Mouse (Mus musculus) midbrain, embryonic 12.5 days (tissue): ENCODE measurements around the gene Cox11. TPM values are rescaled to one million over a fixed set of nuclear protein-coding genes. Genes with fewer than 3 reads are reported as not detected.

Experiments used
- ATAC-seq: fragments of 200-750 bp; cut with Nextera tagmentation; 2 replicates; pipeline ENCODE4 v1.8.0; 2017; ENCODE audit warnings: low read depth, moderate TSS enrichment, moderate library complexity; ENCODE audit not compliant: low FRiP score
- H3K27ac ChIP-seq: fragments of 300-500 bp; sonication (generic); replicated peaks from 2 replicates; pipeline ENCODE4 v1.5.1; 2016; ENCODE audit warnings: mild to moderate bottlenecking
- H3K27me3 ChIP-seq: fragments of 300-500 bp; sonication (generic); 2 replicates; pipeline ENCODE4 v1.6.1; 2016; ENCODE audit warnings: mild to moderate bottlenecking
- H3K36me3 ChIP-seq: fragments of 300-500 bp; sonication (generic); 2 replicates; pipeline ENCODE4 v1.6.1; 2016
- H3K4me1 ChIP-seq: fragments of 300-500 bp; sonication (generic); 2 replicates; pipeline ENCODE4 v1.6.1; 2016
- H3K4me2 ChIP-seq: fragments of 300-500 bp; sonication (generic); replicated peaks from 2 replicates; pipeline ENCODE4 v1.6.1; 2016; ENCODE audit warnings: mild to moderate bottlenecking, moderate library complexity
- H3K4me3 ChIP-seq: fragments of 300-500 bp; sonication (generic); 2 replicates; pipeline ENCODE4 v1.5.1; 2016; ENCODE audit warnings: mild to moderate bottlenecking
- H3K9ac ChIP-seq: fragments of 300-500 bp; sonication (generic); replicated peaks from 2 replicates; pipeline ENCODE4 v1.6.1; 2016; ENCODE audit warnings: mild to moderate bottlenecking, moderate library complexity
- H3K9me3 ChIP-seq: fragments of 300-500 bp; sonication (generic); 2 replicates; pipeline ENCODE4 v1.6.1; 2016; ENCODE audit warnings: mild to moderate bottlenecking
- WGBS: fragments of 180-500 bp; shearing (Covaris S2); methylation state at CpG from one replicate; pipeline ENCODE4 v1.1.7; 2016; 5-methylcytosine and 5-hydroxymethylcytosine counted together
- polyA plus RNA-seq: library from polyadenylated mRNA; unstranded; fragments of >200 nt; fragmentation: Nextera tagmentation; extraction: Ambion mirVana; gene quantifications from 2 replicates; pipeline ENCODE4 v1.2.1, GENCODE M21; 2016

Gene Cox11
- polyA plus RNA-seq, 1 experiment from 2014 or later, result 41.9 TPM

GRCm38 (mm10) chr11:90632480-90632879 is 5.5 kb upstream of the Cox11 start:
- no peak for ATAC-seq
- H3K4me2 ChIP-seq, result no peak overlapping the region
- no peaks in the 10 kb centered on the region for H3K9me3 ChIP-seq
- H3K36me3 ChIP-seq, result no peaks in the 10 kb centered on the region
- no peak overlapping the region for H3K9ac ChIP-seq
- H3K4me3 ChIP-seq, result no peak overlapping the region
- H3K27ac ChIP-seq, result no peak overlapping the region
- peaks cover 13% of the 10 kb centered on the region for H3K4me1 ChIP-seq
- WGBS, result 80% methylated on average over 2 of the region's 2 CpGs
- no peaks in the 10 kb centered on the region for H3K27me3 ChIP-seq

DNA sequence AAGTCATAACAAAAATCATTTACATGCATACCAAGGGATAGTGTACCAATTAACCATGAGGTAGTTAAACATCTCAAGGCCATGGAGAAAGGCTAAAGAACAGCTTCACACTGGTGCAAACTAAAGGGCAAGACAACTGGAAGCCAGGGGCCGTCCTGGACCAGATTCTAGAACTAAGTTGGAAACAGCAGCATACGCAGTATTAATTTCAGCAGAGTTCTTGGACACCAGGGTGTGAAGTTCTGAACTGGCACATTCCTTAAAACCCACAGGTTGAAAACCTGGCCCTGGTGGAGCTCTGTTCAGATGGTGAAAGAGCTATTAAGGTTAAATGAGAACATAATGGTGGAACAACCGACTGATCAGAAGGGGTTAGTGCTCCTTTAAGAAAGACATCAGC is 3.3 kb upstream of the Cox11 start:
- Histone ChIP-seq H3K4me2 (no peak overlapping the region), H3K36me3 (no peaks in the 10 kb centered on the region), H3K4me3 (no peak overlapping the region), H3K9ac (no peak overlapping the region), H3K27ac (no peak overlapping the region), H3K27me3 (no peaks in the 10 kb centered on the region), H3K9me3 (no peaks in the 10 kb centered on the region), H3K4me1 (peaks cover 15% of the 10 kb centered on the region)
- WGBS, result 92% methylated on average over 3 of the region's 3 CpGs
- no peak for ATAC-seq

DNA sequence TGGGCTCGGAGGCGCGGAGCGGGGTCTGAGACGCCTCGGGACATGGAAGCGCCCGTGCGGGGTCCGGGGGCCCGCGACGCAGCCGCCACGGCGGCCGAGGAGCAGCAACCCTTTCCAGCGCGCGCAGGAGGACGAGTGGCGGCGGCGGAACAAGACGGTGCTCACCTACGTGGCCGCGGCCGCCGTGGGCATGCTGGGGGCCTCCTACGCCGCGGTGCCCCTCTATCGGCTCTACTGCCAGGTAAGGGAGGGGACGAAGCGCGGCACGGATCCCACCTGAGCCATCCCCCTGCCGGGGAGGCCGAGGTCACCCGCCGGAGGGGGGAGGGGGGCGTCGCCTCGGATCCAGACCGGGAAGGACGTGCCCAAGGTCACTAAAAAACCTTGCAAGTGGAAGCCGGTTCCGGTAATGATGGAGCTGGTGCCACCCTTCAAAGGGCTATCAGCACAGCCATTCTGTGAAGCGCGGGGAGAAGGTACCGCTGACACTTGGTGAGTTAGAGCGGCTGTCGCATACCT is 398 bp downstream of the Cox11 start:
- Histone ChIP-seq H3K4me1 (peaks cover 20% of the 10 kb centered on the region), H3K9ac (peak overlapping the region; percentile 96), H3K36me3 (peaks cover 19% of the 10 kb centered on the region), H3K27me3 (no peaks in the 10 kb centered on the region), H3K4me2 (peak overlapping the region; percentile 64), H3K9me3 (no peaks in the 10 kb centered on the region), H3K27ac (peak overlapping the region; percentile 92), H3K4me3 (peak overlapping the region; percentile 96)
- ATAC-seq, result peak; percentile 75
- WGBS, result under 1% methylated on average over 53 of the region's 54 CpGs

DNA sequence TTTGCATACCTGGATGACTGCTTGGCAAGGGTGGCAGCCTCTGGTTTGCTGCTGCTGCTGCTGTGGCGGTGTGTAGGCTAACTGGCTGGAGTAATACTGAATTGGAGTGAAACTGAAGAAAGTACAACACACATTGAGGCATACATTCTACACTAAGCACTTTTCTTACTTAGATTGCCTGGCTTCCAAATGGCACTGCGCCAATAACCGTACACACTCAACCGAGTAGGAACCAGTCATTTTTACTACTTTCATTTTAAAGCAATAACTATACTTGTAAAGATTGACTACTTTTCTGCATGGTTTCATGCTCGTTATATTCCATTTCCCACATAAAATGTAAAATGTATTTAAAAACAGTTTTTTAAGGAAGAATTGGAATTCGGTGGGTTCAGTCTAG is 11.8 kb downstream of the Cox11 start:
- Histone ChIP-seq H3K27ac (no peak overlapping the region), H3K27me3 (no peaks in the 10 kb centered on the region), H3K36me3 (peaks cover 41% of the 10 kb centered on the region), H3K9me3 (no peaks in the 10 kb centered on the region), H3K4me3 (no peak overlapping the region), H3K9ac (no peak overlapping the region), H3K4me1 (no peaks in the 10 kb centered on the region), H3K4me2 (no peak overlapping the region)
- WGBS, result 96% methylated on average over 6 of the region's 6 CpGs
- no peak for ATAC-seq

DNA sequence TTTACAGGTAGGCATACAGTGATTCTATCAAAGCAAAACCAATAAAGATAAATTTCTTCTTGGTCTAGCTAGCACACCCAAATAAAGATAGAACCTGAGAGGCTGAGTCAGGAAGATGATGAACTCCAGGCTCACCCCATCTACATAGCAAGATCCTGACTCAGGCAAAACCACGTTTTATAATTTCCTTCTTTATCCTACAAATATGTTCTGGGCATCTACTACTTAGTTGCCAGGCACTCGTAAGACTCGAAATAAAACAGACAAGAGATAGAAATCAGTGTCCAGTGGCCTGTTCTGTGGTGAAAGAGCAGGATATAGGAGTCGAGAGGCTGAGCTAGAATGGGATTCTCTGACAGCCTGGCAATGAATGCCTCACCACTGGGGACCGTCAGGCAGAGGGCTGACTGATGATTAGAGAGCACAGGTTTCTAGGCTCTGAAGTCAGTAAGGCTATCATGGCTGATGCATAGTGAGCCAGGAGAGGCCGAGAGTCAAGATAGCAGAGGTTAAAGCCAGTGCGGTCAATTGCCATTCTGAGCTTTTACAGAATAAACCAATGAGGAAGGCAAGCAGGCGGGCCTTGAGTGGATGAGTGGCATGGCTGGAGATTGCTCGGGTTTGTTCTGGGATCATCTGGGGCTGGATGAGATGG is 12.4 kb downstream of the Cox11 start:
- Histone ChIP-seq H3K9me3 (no peaks in the 10 kb centered on the region), H3K36me3 (peaks cover 35% of the 10 kb centered on the region), H3K4me1 (no peaks in the 10 kb centered on the region), H3K9ac (no peak overlapping the region), H3K4me2 (no peak overlapping the region), H3K27ac (no peak overlapping the region), H3K27me3 (no peaks in the 10 kb centered on the region), H3K4me3 (no peak overlapping the region)
- ATAC-seq, result no peak
- WGBS, result 84% methylated on average over 9 of the region's 9 CpGs

- WGBS, result 90% methylated on average over 4 of the region's 4 CpGs
- H3K27me3 ChIP-seq, result no peaks in the 10 kb centered on the region
- H3K27ac ChIP-seq, result no peak overlapping the region
- no peaks in the 10 kb centered on the region for H3K4me1 ChIP-seq
- no peak overlapping the region for H3K4me3 ChIP-seq
- H3K36me3 ChIP-seq, result peaks cover 34% of the 10 kb centered on the region
- no peak for ATAC-seq
- no peaks in the 10 kb centered on the region for H3K9me3 ChIP-seq
- no peak overlapping the region for H3K4me2 ChIP-seq
- no peak overlapping the region for H3K9ac ChIP-seq
These were observed 14.6 kb downstream of the Cox11 start for GRCm38 (mm10) chr11:90652603-90653002.

- Histone ChIP-seq H3K9ac (no peak overlapping the region), H3K4me3 (no peak overlapping the region), H3K27ac (no peak overlapping the region), H3K36me3 (peaks cover 17% of the 10 kb centered on the region; the same call in 1 of the 2 replicates), H3K9me3 (no peaks in the 10 kb centered on the region), H3K4me2 (no peak overlapping the region), H3K4me1 (no peaks in the 10 kb centered on the region), H3K27me3 (no peaks in the 10 kb centered on the region)
- 83% methylated on average over 12 of the region's 12 CpGs for WGBS
- no peak for ATAC-seq
These were observed 19.6 kb downstream of the Cox11 start for GRCm38 (mm10) chr11:90657527-90657926.

GRCm38 (mm10) chr11:90660662-90661061 is 22.7 kb downstream of the Cox11 start:
- Histone ChIP-seq H3K4me1 (peaks cover 26% of the 10 kb centered on the region), H3K4me2 (no peak overlapping the region), H3K9me3 (no peaks in the 10 kb centered on the region), H3K36me3 (peaks cover 13% of the 10 kb centered on the region; the same call in 1 of the 2 replicates), H3K27me3 (no peaks in the 10 kb centered on the region), H3K27ac (no peak overlapping the region), H3K4me3 (no peak overlapping the region), H3K9ac (no peak overlapping the region)
- ATAC-seq, result no peak
- 91% methylated on average over 4 of the region's 4 CpGs for WGBS

- ATAC-seq, result no peak
- Histone ChIP-seq H3K4me2 (no peak overlapping the region), H3K27ac (no peak overlapping the region; the same call in 1 of the 2 replicates), H3K9ac (no peak overlapping the region), H3K4me3 (no peak overlapping the region), H3K9me3 (no peaks in the 10 kb centered on the region), H3K4me1 (peaks cover 28% of the 10 kb centered on the region), H3K36me3 (0 out of 2 replicates have a peak, but pooled peaks cover 4% of the 10 kb centered on the region), H3K27me3 (no peaks in the 10 kb centered on the region)
- WGBS, result 73% methylated on average over 3 of the region's 3 CpGs
These were observed 25.1 kb downstream of the Cox11 start for GRCm38 (mm10) chr11:90663052-90663451.

- H3K4me3 ChIP-seq, result no peak overlapping the region
- H3K9me3 ChIP-seq, result no peaks in the 10 kb centered on the region
- peak; percentile 54 for ATAC-seq
These were observed 25.8 kb downstream of the Cox11 start for GRCm38 (mm10) chr11:90663618-90664297.

GRCm38 (mm10) chr11:90664345-90664986 is 26.5 kb downstream of the Cox11 start:
- Histone ChIP-seq H3K4me1 (peaks cover 28% of the 10 kb centered on the region), H3K36me3 (0 out of 2 replicates have a peak, but pooled peaks cover 4% of the 10 kb centered on the region), H3K27me3 (no peaks in the 10 kb centered on the region), H3K9ac (no peak overlapping the region), H3K4me3 (no peak overlapping the region), H3K27ac (peak overlapping the region; percentile 63), H3K4me2 (no peak overlapping the region), H3K9me3 (no peaks in the 10 kb centered on the region)
- WGBS, result 28% methylated on average over 8 of the region's 8 CpGs
- no peak for ATAC-seq

More at GRCm38 (mm10) chr11:90663618-90664297, 25.8 kb downstream of the Cox11 start:
- Histone ChIP-seq H3K4me2 (no peak overlapping the region), H3K9ac (no peak overlapping the region), H3K4me1 (peaks cover 28% of the 10 kb centered on the region), H3K36me3 (0 out of 2 replicates have a peak, but pooled peaks cover 4% of the 10 kb centered on the region), H3K27ac (peak overlapping the region; percentile 63; the same call in 1 of the 2 replicates), H3K27me3 (no peaks in the 10 kb centered on the region)
- 24% methylated on average over 5 of the region's 5 CpGs for WGBS

DNA sequence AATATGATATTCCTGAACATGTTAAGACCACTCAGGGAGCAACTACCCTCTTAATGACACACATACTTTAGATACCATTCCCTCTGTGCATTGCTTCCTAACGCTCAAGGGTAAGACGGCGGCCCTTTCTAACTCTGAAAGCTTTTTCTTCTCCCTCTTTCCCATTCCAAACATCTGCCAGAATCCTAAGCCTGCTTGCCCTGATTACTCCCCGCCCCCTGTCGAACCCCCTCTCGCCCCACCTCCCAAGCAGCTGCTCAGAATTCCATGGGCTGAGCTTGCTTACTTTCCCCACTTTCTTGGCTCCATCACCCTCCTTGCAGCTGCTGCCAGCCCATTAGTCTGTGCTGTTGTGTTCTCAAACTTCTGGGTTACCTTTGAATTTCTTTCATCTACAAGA is 27.2 kb downstream of the Cox11 start:
- peaks cover 28% of the 10 kb centered on the region for H3K4me1 ChIP-seq
- H3K9ac ChIP-seq, result no peak overlapping the region
- peak overlapping the region; percentile 63; the same call in 1 of the 2 replicates for H3K27ac ChIP-seq
- H3K4me3 ChIP-seq, result no peak overlapping the region
- no peaks in the 10 kb centered on the region for H3K9me3 ChIP-seq
- no peaks in the 10 kb centered on the region for H3K27me3 ChIP-seq
- H3K4me2 ChIP-seq, result no peak overlapping the region
- peaks cover 5% of the 10 kb centered on the region; the same call in 1 of the 2 replicates for H3K36me3 ChIP-seq
- peak; percentile 36 for ATAC-seq
- 3% methylated on average over 6 of the region's 6 CpGs for WGBS
